25 mouse cellular contexts compared by ENCODE assay signal in the genomic region with DNA sequence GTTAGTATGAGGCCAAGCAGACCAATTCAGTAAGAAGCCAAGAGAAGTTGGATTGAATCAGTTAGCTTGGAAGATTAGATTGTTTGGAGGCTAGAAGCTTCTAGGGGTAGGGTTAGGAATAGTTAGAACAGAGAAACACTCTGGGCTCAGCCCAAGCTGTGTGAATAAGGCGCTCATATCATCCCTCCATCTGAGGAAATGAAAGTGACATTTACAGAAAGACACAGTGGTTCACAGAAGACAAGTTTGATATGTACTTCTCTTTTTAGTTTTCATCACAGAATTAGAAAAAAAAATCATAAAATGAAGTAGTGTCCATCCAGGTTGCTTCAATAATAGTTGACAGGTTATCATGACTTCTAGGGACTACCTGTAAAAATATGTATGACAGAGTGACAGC.
"Had no signal": no experiment of that assay in that cellular context is flagged by ENCODE, and none has a peak within 500 bp of the region (broad histone marks: within the 10 kb centered on the region; RNA-seq: fewer than 3 reads in every experiment).

No protein-coding gene starts in this region.

- H3K4me2 ChIP-seq: heart, embryonic 12.5 days; hindbrain, embryonic 12.5 days; hindbrain, embryonic 14.5 days; limb, embryonic 12.5 days had no signal

- H3K4me3 ChIP-seq: gastrocnemius, adult 2 months; heart, adult 2 months; heart, embryonic 12.5 days; hindbrain, embryonic 10.5 days; hindbrain, embryonic 12.5 days; layer of hippocampus, adult 2 months; left cerebral cortex, adult 2 months; limb, embryonic 10.5 days; limb, embryonic 12.5 days had no signal

- H3K27me3 ChIP-seq: heart, embryonic 12.5 days; hindbrain, embryonic 12.5 days; limb, embryonic 12.5 days had no signal

- H3K9me3 ChIP-seq: heart, embryonic 12.5 days; hindbrain, embryonic 10.5 days; hindbrain, embryonic 12.5 days; limb, embryonic 10.5 days; limb, embryonic 12.5 days had no signal

- H3K36me3 ChIP-seq: heart, embryonic 12.5 days; hindbrain, embryonic 10.5 days; hindbrain, embryonic 12.5 days; limb, embryonic 10.5 days; limb, embryonic 12.5 days had no signal

- H3K4me1 ChIP-seq: heart, embryonic 12.5 days; hindbrain, embryonic 10.5 days; hindbrain, embryonic 12.5 days; limb, embryonic 10.5 days; limb, embryonic 12.5 days had no signal

- H3K9ac ChIP-seq: heart, embryonic 12.5 days; hindbrain, embryonic 12.5 days; hindbrain, embryonic 14.5 days; limb, embryonic 12.5 days had no signal

- DNase-seq: gastrocnemius, adult 2 months; gastrocnemius, postnatal 10 days; gastrocnemius, postnatal 25 days; heart, adult 11 months; heart, adult 2 months; heart, postnatal 10 days; heart, postnatal 4 days; kidney, adult 11 months; kidney, adult 2 months; kidney, postnatal 10 days; kidney, postnatal 25 days; kidney, postnatal 4 days; liver had no signal

- ATAC-seq: forebrain, embryonic 16.5 days; hindbrain, embryonic 16.5 days; inflammation-experienced regulatory T-cells, adult 6 months; intestine, embryonic 16.5 days had no signal

- H3K27ac ChIP-seq: gastrocnemius, adult 2 months; heart, adult 2 months; hindbrain, embryonic 10.5 days; hindbrain, embryonic 12.5 days; hindbrain, embryonic 14.5 days; left cerebral cortex, adult 2 months; limb, embryonic 10.5 days; limb, embryonic 12.5 days had no signal
